Comparison of ENCODE assay signal across 8 mouse cellular contexts in the genomic region with DNA sequence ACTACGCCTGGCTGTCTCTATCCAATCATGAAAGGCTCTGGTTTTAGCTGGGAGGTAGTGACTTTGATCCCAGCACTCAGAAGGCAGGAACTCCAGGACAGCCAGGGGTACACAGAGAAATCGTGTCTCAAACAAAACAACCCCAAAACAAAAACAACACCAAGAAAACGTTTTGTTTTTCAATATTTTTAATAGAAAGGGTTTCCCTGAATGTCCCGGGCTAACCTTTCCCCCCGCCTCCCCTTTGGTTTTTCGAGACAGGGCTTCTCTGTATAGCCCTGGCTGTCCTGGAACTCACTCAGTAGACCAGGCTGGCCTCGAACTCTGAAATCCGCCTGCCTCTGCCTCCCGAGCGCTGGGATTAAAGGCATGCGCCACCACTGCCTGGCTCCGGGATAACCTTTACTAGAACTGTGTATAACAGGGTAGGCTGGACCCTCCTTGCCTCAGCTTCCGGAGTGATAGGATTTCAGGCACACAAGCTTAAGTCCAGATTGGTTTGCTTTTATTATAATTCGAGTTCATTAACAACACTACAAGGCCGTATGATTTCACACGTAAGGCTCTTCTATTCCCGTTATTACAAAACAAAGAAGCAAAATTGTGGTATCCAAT. TPM values are rescaled to one million over a fixed set of nuclear protein-coding genes. Genes with fewer than 3 reads are reported as not detected.
DNase-seq lines count a peak whose midpoint lies in the region; ATAC-seq lines count a peak whose summit lies in the region.

No protein-coding gene starts in this region.

- no peaks in the 10 kb centered on the region; the same call in 1 of the 2 replicates for H3K9me3 ChIP-seq in heart, embryonic 14.5 days (ENCODE audit: control insufficient read depth, low read length)
- H3K9me3 ChIP-seq in forebrain, embryonic 12.5 days: no peaks in the 10 kb centered on the region
- no peaks in the 10 kb centered on the region for H3K9me3 ChIP-seq in stomach, embryonic 15.5 days

- H3K9ac ChIP-seq in heart, embryonic 14.5 days (ENCODE audit: low read length): peak overlapping the region; percentile 100
- peak overlapping the region; percentile 99 for H3K9ac ChIP-seq in forebrain, embryonic 12.5 days
- peak overlapping the region; percentile 19; the same call in 1 of the 2 replicates for H3K9ac ChIP-seq in stomach, embryonic 15.5 days

- peaks cover 4 to 24% of the 10 kb centered on the region in 2 experiments; a peak in 3 of 4 replicates for H3K4me1 ChIP-seq in heart, embryonic 14.5 days (ENCODE audit: control insufficient read depth in 2 of 2, insufficient read depth in 2 of 2, low read length in 2 of 2)
- peaks cover 33% of the 10 kb centered on the region for H3K4me1 ChIP-seq in forebrain, embryonic 12.5 days
- peaks cover 24% of the 10 kb centered on the region for H3K4me1 ChIP-seq in stomach, embryonic 15.5 days

- H3K27ac ChIP-seq in heart, embryonic 14.5 days (replicated peaks in 1 of 2; ENCODE audit: control insufficient read depth in 1 of 2, insufficient read depth in 1 of 2, low read depth in 2 of 2, low read length in 2 of 2): peak overlapping the region in 1 of 2 experiments; percentile 100; a peak in 1 of 4 replicates
- H3K27ac ChIP-seq in forebrain, embryonic 12.5 days: peak overlapping the region; percentile 99; the same call in 1 of the 2 replicates
- peak overlapping the region; percentile 99 for H3K27ac ChIP-seq in stomach, embryonic 15.5 days

- WGBS in heart, embryonic 14.5 days: 53% methylated on average over 17 of the region's 17 CpGs
- 64% methylated on average over 17 of the region's 17 CpGs for WGBS in forebrain, embryonic 12.5 days
- 53% methylated on average over 17 of the region's 17 CpGs for WGBS in stomach, embryonic 15.5 days

- peak overlapping the region; percentile 72 to 100 for H3K4me3 ChIP-seq in heart, embryonic 14.5 days (ENCODE audit: control insufficient read depth in 1 of 2, insufficient read depth in 1 of 2, low read depth in 1 of 2, low read length in 2 of 2)
- peak overlapping the region; percentile 98 for H3K4me3 ChIP-seq in forebrain, embryonic 12.5 days (replicated peaks)
- peak overlapping the region; percentile 97 for H3K4me3 ChIP-seq in stomach, embryonic 15.5 days (replicated peaks)

- no peaks in the 10 kb centered on the region for H3K27me3 ChIP-seq in heart, embryonic 14.5 days (ENCODE audit: control insufficient read depth, insufficient read depth, low read length)
- no peaks in the 10 kb centered on the region for H3K27me3 ChIP-seq in forebrain, embryonic 12.5 days
- H3K27me3 ChIP-seq in stomach, embryonic 15.5 days (replicated peaks): no peaks in the 10 kb centered on the region

- peak overlapping the region; percentile 66 for H3K4me2 ChIP-seq in heart, embryonic 14.5 days (ENCODE audit: low read length)
- H3K4me2 ChIP-seq in forebrain, embryonic 12.5 days: peak overlapping the region; percentile 68
- H3K4me2 ChIP-seq in stomach, embryonic 15.5 days: peak overlapping the region; percentile 64

- ATAC-seq in heart, embryonic 14.5 days (ENCODE audit: insufficient number of reproducible peaks, insufficient read depth, low FRiP score, low read depth): no peak
- no peak for ATAC-seq in forebrain, embryonic 12.5 days (ENCODE audit: low FRiP score)
- no peak for ATAC-seq in stomach, embryonic 15.5 days (ENCODE audit: insufficient read depth, low FRiP score, low read depth)

- no peak for DNase-seq in heart, adult 9 months (ENCODE audit: low spot score in 2 of 2)
- peak; percentile 68 for DNase-seq in MN1 (ENCODE audit: low spot score)
- peak; percentile 43 for DNase-seq in liver
- DNase-seq in right cerebral cortex, postnatal 4 days: no peak
- no peak for DNase-seq in gastrocnemius, postnatal 25 days

- H3K36me3 ChIP-seq in heart, embryonic 14.5 days (ENCODE audit: control insufficient read depth, insufficient read depth, low read length): peaks cover 27% of the 10 kb centered on the region
- peaks cover 28% of the 10 kb centered on the region for H3K36me3 ChIP-seq in forebrain, embryonic 12.5 days (replicated peaks)
- H3K36me3 ChIP-seq in stomach, embryonic 15.5 days: 0 out of 2 replicates have a peak, but pooled peaks cover 6% of the 10 kb centered on the region

RNA-seq across cellular contexts. Expression of gene Srsf1, which starts 0.7 kb away (rescaled TPM):
- 192 and 199 TPM in 2 replicates for polyA plus RNA-seq in heart, embryonic 14.5 days (2014; fragmentation: Nextera tagmentation; extraction: Ambion mirVana)
- 564 and 577 TPM in 2 replicates for polyA plus RNA-seq in forebrain, embryonic 12.5 days (2016; fragmentation: Nextera tagmentation; extraction: Ambion mirVana)
- polyA plus RNA-seq in stomach, embryonic 15.5 days (2015; fragmentation: Nextera tagmentation; extraction: Ambion mirVana): 271 TPM in 2 replicates
- 10 to 100 TPM; 58.0 to 68.8 TPM for total RNA-seq in gastrocnemius, postnatal 25 days (2021)

RNA-seq across cellular contexts. Expression of gene Vezf1, which starts 21.6 kb away (rescaled TPM):
- 23.9 and 26.2 TPM in 2 replicates for polyA plus RNA-seq in heart, embryonic 14.5 days (2014; fragmentation: Nextera tagmentation; extraction: Ambion mirVana)
- polyA plus RNA-seq in forebrain, embryonic 12.5 days (2016; fragmentation: Nextera tagmentation; extraction: Ambion mirVana): 84.8 and 91.5 TPM in 2 replicates
- 34.0 and 35.1 TPM in 2 replicates for polyA plus RNA-seq in stomach, embryonic 15.5 days (2015; fragmentation: Nextera tagmentation; extraction: Ambion mirVana)
- total RNA-seq in gastrocnemius, postnatal 25 days (2021): 10 to 100 TPM; 47.1 to 47.6 TPM

RNA-seq across cellular contexts. Expression of gene Cuedc1, which starts 51.4 kb away (rescaled TPM):
- polyA plus RNA-seq in heart, embryonic 14.5 days (2014; fragmentation: Nextera tagmentation; extraction: Ambion mirVana): 14.3 and 17.0 TPM in 2 replicates
- polyA plus RNA-seq in forebrain, embryonic 12.5 days (2016; fragmentation: Nextera tagmentation; extraction: Ambion mirVana): 41.1 and 42.5 TPM in 2 replicates
- polyA plus RNA-seq in stomach, embryonic 15.5 days (2015; fragmentation: Nextera tagmentation; extraction: Ambion mirVana): 23.8 and 26.7 TPM in 2 replicates
- 10 to 100 TPM; 76.3 to 78.6 TPM for total RNA-seq in gastrocnemius, postnatal 25 days (2021)

RNA-seq across cellular contexts. Expression of gene Dynll2, which starts 59.1 kb away (rescaled TPM):
- polyA plus RNA-seq in heart, embryonic 14.5 days (2014; fragmentation: Nextera tagmentation; extraction: Ambion mirVana): 15.7 and 17.3 TPM in 2 replicates
- polyA plus RNA-seq in forebrain, embryonic 12.5 days (2016; fragmentation: Nextera tagmentation; extraction: Ambion mirVana): 34.7 and 36.2 TPM in 2 replicates
- polyA plus RNA-seq in stomach, embryonic 15.5 days (2015; fragmentation: Nextera tagmentation; extraction: Ambion mirVana): 23.7 and 23.8 TPM in 2 replicates
- total RNA-seq in gastrocnemius, postnatal 25 days (2021): 100 to 1,000 TPM; 145 to 167 TPM

Comparison
In these comparisons a context has a peak if more than half of its experiments do, and no peak if none do; other contexts are left out.
1. H3K9ac ChIP-seq: peak in every context shown above with its lines; median percentile 100 in heart, embryonic 14.5 days; 99 in forebrain, embryonic 12.5 days; 19 in stomach, embryonic 15.5 days.
2. DNase-seq: peak in MN1 (single experiment) and liver (single experiment); none in heart, adult 9 months (0 of 2), right cerebral cortex, postnatal 4 days (single experiment) and gastrocnemius, postnatal 25 days (single experiment).
3. Peak in every context shown above with its lines, with median percentiles within 50 percentile points of each other: H3K4me2 ChIP-seq and H3K4me3 ChIP-seq.